Mouse (Mus musculus) layer of hippocampus, postnatal 25 days (tissue): ENCODE measurements around the gene Cox6a2. TPM values are rescaled to one million over a fixed set of nuclear protein-coding genes. Genes with fewer than 3 reads are reported as not detected.

Source experiments
- DNase-seq, 2 experiments: peaks; one replicate each; pipeline ENCODE4 v3.0.0; 2022; ENCODE audit warnings: mixed read lengths in 2 of 2, low spot score in 1 of 2; ENCODE audit errors: extremely low spot score in 1 of 2
- total RNA-seq, 2 experiments: library from RNA; stranded (reverse); gene quantifications; 2 replicates each; pipeline ENCODE4 v1.2.3; 2021

The Cox6a2 gene
- total RNA-seq: 1 to 10 TPM; 2.7 to 4.4 TPM

DNA sequence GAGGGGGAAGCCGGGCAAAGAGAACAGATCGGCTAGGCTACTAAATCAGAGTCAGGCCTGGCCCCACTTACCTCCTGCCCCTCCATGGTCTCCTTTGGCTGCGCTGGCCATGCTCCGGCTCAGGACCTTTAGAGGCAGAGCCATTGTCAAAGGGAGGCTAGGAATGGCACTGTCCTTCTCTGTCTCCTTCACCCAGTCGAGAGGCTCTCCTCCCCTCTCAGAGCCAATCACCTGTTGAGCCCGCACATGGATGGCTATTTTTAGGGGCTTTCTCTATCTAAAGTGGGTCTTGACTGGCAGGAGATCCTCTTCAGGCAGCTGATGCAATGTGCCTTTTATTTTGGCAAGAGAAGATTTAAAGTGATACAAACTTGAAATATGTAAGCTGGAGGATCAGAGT is at the start of gene Cox6a2:
Gene Cox6a2, minus strand, starts transcription at position 236 of the 400 bp plus-strand sequence.
- DNase-seq: no peak

DNA sequence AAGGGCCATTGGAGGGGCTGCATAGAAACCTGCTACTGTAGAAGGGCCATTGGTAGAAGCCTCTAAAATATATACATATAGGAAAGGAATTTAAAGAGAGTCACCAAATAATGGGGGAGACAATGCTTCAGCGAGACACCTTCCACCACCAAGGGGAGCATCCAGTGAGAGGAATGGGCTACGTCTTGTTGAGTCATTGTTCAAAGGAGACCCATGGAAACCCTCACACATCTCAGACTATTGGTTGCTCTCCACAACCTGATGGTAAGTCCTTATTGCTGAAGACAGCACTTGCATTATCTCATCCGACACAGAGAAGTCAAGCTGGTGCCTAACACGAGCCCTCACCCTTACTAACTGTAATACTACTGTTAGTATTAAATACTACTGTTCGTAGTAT is 49.6 kb upstream of the Cox6a2 start:
- DNase-seq: no peak

DNA sequence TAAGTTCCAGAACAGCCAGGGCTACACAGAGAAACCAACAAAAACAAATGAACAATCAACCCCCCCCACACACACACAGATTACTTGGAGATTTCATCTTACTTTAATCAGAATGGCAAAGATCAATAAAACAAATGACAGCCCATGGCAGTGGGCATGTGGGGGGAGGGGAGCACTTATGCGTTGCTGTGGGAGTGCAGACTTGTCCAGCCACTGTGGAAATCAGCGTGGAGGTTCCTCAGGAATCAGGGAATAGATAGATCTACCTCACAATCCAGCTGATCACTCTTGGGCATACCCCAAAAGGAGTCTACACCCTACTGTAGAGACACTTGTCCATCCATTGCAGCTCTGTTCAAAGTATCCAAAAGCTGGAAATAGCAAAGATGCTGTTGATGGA is 48.8 kb upstream of the Cox6a2 start:
- DNase-seq: no peak

DNA sequence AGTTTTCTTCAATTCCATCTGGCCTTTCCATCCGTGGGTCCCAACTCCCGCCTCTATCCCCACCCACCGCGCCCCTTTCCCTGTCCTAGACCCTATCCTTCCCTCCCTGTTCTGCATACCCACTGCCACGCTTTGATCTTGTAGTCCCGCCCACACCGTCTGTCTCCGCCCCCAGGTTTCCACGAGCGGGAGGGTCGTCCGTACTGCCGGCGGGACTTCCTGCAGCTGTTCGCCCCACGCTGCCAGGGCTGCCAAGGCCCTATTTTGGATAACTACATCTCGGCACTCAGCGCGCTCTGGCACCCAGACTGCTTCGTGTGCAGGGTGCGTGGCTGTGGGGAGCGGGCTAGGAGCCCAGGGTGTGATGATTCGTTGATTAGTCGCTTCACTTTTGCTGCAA is 46.4 kb upstream of the Cox6a2 start:
- peak; percentile 46 for DNase-seq

DNA sequence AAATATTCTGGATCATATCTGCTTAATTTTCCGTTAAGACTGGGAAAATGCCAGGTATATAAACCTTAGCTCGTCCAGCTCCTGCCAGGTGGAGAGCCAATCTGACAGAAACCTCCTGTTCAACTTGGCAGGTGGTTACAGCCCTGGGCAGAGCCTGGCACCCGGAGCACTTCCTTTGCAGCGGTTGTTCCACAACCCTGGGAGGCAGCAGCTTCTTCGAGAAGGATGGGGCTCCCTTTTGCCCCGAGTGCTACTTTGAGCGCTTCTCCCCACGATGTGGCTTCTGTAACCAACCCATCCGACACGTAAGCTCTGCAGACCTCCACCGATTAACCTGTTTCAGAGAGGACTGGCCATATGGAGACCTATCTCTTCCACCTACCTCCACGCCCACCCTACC is 45.8 kb upstream of the Cox6a2 start:
- DNase-seq: no peak

DNA sequence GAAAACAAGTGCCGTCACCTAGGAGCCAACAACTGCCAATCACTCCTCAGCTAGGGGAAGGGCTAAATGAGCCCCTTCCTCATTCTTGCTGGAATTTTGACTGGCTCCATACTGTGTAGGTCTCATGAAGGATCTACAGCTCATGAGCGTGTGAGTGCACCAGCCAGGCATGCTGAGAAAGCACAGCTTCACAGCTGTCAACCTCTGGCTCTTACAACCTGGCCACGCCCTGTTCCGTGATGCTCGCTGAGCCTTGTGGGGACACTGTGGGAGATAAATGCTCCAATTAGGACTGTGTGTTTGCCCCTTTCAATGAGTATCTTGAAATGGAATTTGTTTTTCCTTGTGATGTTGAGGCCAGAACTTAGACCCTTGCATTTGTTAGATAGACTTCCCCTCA is 43.8 kb upstream of the Cox6a2 start:
- no peak for DNase-seq

DNA sequence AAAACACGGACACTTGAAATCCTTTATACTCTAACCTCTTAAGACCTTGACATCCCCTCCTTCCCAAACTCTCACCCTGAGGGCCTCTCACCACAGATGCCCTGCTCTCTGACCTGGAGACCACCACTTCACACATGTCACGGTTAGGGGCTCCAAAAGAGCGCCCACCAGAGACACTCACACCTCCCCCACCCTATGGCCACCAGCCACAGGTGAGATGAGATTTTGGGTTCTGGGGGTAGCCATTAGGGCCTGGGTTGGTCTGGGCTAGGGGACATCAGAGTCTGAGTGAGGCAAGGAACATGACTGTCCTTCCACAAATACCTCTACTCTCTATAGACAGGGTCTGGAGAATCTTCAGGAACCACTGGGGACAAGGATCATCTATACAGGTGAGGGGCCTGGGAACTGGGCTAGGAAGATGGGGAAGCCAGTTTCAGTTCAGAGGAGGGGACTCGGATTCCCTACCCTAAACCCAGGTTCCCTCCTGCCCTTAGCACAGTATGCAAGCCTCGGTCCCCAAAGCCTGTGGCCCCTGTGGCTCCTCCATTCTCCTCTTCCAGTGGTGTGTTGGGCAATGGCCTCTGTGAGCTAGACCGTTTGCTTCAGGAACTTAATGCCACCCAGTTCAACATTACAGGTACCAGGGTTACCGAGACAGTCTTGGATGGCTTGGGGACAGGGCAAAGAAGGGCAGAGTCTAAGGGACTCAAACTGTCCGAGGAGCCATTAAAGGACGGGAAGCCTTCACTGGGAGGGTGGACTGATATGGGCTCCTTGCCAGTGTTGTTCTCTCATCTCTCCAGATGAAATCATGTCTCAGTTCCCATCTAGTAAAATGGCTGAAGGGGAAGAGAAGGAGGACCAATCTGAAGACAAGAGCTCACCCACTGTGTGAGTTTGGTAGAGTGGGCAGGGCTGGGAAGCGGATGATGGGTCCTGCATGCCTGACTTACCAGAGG is 42.2 kb upstream of the Cox6a2 start:
- DNase-seq: no peak

DNA sequence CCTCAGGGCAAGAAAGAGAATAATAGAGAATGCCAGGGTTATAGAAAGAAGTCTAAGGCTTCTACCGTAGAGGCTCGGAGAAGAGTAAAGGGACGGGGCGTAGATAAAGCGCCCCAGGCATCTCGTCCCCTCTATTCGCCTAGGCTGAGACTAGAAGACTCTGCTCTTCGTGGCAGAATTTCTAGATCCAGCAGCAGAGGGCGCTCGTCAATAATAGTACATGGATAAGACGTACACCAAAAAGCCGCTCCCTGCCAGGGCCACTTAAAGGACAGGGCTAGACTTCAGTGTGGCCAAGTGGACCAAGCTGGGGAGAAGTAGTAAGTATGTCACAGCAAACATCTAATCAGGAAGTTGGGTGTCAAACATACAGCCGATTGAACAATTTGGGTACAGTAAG is 41.3 kb upstream of the Cox6a2 start:
- DNase-seq: peak; percentile 73 to 94

DNA sequence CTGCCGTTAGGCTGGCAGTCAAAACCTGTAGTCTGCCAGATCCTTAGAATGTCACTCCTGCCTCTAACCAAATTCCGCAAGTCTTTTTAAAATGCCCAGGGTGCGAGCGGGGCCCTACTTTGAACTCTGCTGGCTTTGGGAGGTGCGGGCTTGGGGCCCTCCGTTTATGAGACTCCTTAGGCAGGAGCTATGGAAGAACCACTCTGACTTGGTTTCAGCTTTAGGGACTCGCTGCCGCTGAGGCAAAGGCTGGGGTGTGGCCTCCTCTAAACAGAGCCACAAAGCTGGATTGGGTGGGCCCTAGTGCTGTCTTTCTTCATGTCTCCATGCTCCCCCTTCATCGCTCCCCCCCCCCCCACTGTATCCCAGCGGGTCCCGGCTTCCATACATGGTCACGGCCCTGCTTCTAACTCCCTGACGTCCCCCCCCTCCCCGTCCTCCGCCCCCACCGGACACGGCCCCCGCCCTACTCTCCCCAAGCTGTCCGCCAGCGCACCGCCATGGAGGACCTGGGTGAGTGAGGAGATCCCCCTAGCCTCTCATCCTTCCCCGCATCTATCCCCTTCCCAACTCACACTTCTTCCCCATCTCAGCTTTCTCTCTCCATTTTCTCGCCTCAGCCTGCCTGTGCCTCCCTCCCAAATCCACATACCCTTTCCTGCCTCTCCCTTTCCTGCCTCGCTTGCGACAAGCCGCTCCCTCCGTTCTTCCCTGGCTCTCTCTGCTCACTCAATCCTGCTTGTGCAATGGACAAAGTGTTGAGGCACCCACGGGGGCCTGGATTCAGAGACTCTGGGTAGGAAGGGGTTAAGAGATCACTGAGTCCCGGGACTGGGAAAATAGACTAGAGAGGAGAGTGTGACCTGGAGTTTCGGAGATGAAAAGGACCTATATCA is 40.6 kb upstream of the Cox6a2 start, which contains the start of gene Tgfb1i1:
Gene Tgfb1i1, plus strand, starts transcription at position 317 of the 896 bp plus-strand sequence.
- DNase-seq: peak; percentile 18 to 45

DNA sequence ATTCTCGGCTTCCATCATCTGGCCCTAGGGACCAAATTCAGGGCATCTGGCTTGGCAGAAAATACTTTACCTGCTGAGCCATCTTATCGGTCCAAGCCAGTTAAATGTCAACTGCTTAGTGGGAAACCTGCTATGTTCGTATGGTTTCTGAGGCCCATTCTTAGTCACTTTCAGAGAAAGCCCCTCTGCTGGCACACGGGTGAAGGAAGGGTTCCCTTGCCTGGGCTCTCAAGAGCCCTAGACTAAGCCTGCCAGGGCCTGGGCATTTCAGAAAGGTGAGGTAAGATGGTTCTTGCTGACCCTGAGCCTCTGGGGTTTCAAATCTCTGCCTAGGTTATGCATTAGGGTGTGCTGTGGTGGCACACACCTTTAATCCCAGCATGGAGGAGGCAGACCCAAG is 39.4 kb upstream of the Cox6a2 start:
- no peak for DNase-seq

DNA sequence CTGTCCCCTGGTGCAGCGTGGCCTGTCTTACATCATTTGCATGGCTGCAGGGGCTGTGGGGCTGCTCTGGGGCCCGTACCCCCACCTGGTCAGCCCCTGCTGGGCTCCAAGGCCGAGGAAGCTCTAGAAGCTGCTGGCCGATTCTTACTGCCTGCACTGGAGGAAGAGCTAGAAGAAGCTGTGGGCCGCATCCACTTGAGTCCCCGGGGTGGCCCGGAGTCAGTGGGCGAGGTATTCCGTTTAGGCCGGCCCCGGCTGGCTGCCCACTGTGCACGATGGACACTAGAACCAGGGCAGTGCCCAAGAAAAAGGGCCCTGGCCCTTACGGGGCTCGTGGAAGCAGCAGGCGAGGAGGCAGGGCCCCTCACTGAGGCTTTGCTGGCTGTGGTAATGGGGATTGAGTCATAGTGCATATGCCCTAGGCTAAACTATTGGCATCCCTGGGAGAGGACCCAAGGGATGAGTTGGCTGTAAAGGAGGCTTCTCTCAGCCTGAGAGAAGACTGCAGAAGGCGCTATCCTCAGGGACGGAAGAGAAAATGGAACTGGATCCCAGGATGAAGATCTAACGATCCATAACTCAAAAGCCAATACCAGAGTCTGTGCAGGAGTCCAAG is 38.3 kb upstream of the Cox6a2 start:
- no peak for DNase-seq

DNA sequence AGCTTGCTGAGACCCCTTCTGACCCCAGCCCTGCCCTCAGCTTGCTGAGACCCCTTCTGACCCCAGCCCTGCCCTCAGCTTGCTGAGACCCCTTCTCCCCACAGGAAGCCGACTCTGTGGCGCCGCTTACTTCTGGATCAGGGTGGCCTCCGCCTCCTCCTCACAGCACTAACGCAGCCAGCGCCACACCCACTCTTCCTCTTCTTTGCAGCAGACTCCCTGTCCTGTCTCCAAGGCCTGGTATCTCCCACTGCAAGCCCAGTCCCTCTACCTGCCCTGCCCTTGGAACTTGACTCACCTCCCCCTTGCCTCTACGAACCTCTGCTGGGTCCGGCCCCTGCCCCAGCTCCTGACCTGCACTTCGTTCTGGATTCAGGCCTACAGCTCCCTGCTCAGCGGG is 37.7 kb upstream of the Cox6a2 start:
- DNase-seq: no peak

DNA sequence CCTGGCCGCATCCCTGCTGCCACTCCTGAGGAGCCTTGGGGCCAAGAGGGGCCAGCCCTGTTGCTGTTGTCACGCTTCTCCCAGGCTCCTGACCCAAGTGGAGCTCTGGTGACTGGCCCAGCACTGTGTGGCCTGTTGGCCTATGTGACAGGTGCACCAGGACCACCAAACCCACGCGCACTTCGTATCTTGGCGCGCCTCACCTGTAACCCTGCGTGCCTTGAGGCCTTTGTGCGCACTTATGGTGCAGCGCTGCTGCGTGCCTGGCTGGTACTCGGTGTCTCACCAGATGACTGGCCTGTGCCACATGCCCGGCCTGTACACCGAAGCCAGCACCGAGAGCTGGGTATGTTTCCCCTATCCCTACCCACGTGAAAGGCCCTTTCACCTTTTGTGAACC is 36.1 kb upstream of the Cox6a2 start:
- DNase-seq: no peak

DNA sequence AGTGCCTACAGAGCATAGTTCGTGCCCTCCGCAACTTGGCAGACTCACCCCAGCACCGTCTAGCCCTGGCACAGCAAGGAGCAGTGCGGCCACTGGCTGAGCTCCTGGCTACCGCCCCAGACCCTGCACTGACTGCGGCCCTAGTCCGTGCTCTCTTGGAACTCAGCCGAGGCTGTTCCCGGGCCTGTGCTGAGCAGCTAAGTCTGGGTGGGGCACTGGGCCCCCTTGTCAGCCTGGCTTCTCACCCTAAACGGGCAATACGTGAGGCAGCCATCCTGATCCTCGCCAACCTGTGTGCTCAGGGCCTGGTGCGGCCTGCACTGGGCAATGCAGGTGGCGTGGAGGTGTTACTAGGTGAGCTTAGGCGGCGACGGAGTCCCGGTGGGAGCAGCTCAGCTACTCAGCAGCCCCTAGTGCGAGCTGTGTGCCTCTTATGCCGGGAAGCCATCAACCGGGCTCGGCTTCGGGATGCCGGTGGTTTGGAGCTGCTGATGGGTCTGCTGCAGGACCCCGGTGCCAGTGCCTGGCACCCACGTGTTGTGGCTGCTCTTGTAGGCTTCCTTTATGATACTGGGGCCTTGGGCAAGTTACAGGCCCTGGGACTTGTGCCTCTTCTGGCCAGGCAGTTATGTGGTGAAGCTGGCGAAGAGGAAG is 34.1 kb upstream of the Cox6a2 start:
- DNase-seq: no peak

DNA sequence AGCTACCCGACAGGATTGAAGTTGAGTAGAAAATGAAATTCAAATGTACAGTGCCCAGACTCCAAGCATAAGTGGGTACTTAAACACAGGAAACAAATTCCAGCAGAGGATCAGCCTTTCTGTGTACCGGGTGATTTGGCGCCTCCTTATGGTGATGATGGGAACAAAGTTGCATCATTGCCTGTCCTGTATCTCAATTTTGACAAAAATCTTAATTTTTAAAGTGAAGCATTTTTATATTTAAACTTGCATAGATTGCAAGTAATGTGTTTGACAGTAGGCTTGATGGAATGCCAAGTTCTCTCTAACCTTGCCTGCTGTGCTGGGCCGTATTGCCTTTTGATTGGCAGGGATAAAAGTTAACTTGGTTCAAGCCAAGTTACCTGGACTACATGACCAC is 32.8 kb upstream of the Cox6a2 start:
- DNase-seq: no peak

DNA sequence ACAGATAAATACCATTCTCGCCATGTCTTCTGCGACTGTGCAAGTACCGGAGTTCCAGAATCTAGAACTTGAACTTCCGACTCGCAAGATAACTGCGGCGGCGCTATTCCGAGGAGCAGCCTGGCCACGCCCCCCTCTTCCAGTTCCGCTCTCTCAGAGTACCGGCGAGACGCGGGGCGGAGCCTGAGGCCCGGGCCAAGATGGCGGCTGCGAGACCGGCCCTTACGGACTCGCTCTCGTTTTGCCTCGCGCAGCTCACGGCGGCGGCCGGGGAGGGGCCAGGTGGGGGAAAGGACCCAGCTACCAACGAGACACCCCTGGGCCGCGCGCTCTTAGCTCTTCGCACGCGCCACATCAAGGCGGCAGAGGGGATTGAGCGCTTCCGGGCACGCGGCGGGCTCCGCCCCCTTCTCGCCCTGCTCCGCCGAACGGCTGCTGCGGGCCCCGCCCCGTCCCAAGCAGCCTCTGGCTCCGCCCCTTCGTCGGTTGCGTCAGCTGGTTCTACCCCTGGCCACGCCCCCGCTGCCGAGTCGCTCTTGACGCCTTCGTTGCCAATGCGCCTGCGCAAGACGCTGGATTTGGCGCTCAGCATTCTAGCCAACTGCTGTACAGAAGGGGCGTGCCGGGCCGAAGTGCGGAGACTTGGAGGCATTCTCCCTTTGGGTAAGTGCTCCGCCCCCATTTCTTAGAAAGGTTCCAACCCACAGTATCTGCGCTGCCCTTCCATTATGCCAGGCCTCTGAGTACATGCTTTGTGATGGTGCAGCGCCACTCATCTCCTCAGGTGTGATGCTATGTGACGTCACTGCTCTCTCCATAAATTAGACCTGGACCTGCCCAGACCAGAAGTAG is 32.0 kb upstream of the Cox6a2 start, which contains the start of gene 9130023H24Rik:
Gene 9130023H24Rik, minus strand, starts transcription at position 105 of the 852 bp plus-strand sequence.
- peak; percentile 97 to 98 for DNase-seq

DNA sequence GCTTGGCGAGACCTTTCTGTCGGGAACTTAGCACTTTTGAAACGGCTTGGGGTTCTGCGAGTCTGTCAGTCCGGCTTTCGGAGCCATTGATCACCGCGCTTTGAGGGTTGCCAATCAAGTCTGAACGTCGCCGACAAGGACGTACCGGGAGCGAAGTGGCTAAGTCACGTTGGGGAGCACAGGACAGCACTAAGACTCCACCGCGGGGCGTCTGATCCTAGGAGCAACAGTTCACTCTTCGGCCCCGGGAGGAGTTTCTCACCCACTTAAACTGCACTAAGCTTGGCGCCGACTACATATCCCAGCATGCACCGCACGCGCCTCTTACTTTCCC is 31.4 kb upstream of the Cox6a2 start:
- DNase-seq: no peak

DNA sequence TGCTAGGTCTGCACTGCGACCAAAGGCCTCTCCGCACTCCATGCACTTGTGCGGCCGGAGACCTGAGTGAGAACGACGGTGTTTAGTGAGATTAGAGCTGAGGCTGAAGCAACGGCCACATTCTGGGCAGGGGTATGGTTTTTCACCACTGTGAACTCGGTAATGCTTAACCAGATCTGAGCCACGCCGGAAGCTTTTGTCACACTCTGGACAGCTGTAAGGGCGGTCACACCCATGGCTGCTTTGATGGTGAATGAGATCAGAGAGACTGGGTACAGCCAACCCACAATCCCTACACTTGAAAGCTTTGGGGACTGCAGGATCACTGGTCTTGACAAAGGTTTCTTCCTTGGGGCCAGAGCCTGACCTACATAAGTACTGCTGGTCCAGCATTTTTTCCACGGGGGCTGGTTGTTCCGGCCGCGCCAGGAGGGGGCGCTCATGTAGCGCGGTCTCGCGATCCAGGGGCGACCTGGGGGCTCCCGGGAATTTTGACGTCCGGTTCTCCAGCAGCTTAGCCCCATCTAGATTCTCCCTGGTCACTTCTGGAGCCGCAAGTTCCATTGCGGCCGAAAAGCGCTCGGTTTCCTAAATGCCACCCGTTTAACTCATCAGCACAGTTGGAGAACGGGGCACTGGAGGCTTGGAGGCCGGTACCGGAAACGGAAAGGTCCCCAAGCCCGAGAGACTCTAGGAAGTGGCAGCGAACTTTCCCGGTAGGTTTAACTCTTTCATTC is 30.8 kb upstream of the Cox6a2 start, which contains the start of gene Armc5:
Gene Armc5, plus strand, starts transcription at position 487 of the 737 bp plus-strand sequence.
- peak; percentile 85 to 86 for DNase-seq

DNA sequence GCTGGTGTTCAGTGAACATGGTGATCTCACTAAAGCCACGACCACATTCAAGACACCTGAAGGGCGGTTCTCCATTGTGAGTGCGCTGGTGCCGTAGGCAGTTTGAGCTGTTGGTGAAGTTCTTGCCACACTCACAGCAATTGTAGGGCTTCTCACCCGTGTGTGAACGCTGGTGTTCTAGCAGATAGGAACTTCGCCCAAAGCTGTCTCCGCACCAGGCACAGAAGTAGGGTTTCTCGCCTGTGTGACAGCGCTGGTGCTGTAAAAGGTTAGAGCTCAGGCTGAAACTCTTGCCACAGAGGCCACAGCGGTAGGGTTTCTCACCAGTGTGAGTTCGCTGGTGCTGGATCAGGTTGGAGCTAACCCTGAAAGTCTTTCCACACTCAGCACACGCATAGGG is 30.2 kb upstream of the Cox6a2 start:
- DNase-seq: no peak
